Comparison of ENCODE assay signal across 8 mouse cellular contexts in the genomic region with DNA sequence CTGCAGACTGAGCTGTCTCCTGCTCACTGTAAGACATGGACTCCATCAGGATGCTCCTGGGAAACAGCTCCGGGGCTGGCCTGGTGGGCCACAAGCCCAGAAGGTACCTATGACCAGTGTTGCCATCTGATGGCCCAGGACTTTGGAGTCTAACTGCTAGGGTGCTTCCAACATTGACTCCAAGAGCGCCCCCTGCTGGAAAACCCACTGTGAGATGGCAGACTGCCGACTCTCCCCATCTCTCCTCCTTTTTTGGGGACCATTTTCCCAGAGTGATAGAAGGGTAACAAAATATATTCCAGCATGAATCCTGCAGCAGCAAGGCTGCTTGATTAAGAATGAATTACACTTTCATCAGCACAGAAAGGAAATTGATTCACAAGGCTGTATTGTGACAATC. TPM values are rescaled to one million over a fixed set of nuclear protein-coding genes. Genes with fewer than 3 reads are reported as not detected.
DNase-seq lines count a peak whose midpoint lies in the region; ATAC-seq and TF ChIP-seq lines count a peak whose summit lies in the region.

No protein-coding gene starts in this region.

- in situ Hi-C loops in CH12.LX (cut with MboI; ENCODE audit: low pct_ligation_motif_present, low pct_unique_long_range_greater_than_20kb, low sequenced_read_pairs), result loop anchor here (5.0 kb wide), 2 partner anchors 36 to 44 kb away; no protein-coding TSS in a partner anchor

- H3K27me3 ChIP-seq in CH12.LX (replicated peaks), result no peaks in the 10 kb centered on the region
- no peaks in the 10 kb centered on the region for H3K27me3 ChIP-seq in forebrain, embryonic 12.5 days
- no peaks in the 10 kb centered on the region for H3K27me3 ChIP-seq in midbrain, embryonic 11.5 days (ENCODE audit: control insufficient read depth, insufficient read depth, low read length)
- no peaks in the 10 kb centered on the region for H3K27me3 ChIP-seq in splenic B cell, adult 2 months (ENCODE audit: control insufficient read depth, insufficient read depth, low read length, poor library complexity, severe bottlenecking)

- 33% methylated on average over 3 of the region's 3 CpGs for WGBS in forebrain, embryonic 12.5 days
- 32% methylated on average over 3 of the region's 3 CpGs for WGBS in large intestine, adult 2 months
- WGBS in midbrain, embryonic 11.5 days, result 40% methylated on average over 3 of the region's 3 CpGs

- no peak overlapping the region for H3K4me2 ChIP-seq in CH12.LX (ENCODE audit: insufficient read depth, low read depth, poor library complexity, severe bottlenecking)
- H3K4me2 ChIP-seq in forebrain, embryonic 12.5 days, result no peak overlapping the region
- H3K4me2 ChIP-seq in midbrain, embryonic 11.5 days, result no peak overlapping the region

- ATAC-seq in frontal cortex, adult (ENCODE audit: low TSS enrichment), result no peak
- peak; percentile 27; the same call in 1 of the 2 replicates for ATAC-seq in forebrain, embryonic 12.5 days (ENCODE audit: low FRiP score)
- no peak for ATAC-seq in midbrain, embryonic 11.5 days (ENCODE audit: low FRiP score)

- peaks cover 37 to 88% of the 10 kb centered on the region in 2 experiments for H3K36me3 ChIP-seq in CH12.LX (replicated peaks in 1 of 2; ENCODE audit: control insufficient read depth in 1 of 2, insufficient read depth in 1 of 2, low read length in 1 of 2)
- H3K36me3 ChIP-seq in forebrain, embryonic 12.5 days (replicated peaks), result peaks cover 47% of the 10 kb centered on the region
- no peaks in the 10 kb centered on the region for H3K36me3 ChIP-seq in midbrain, embryonic 11.5 days (ENCODE audit: control insufficient read depth, insufficient read depth, low read length)
- H3K36me3 ChIP-seq in splenic B cell, adult 2 months (ENCODE audit: control insufficient read depth, insufficient read depth, low read length, poor library complexity, severe bottlenecking), result peaks cover 2% of the 10 kb centered on the region; the same call in 1 of the 2 replicates

- TF ChIP-seq CTCF in CH12.LX (conservative IDR thresholded peaks at IDR 0.05 in 1 of 2, IDR thresholded peaks at IDR 0.05 in 1 of 2; ENCODE audit: low read depth in 2 of 2, low read length in 2 of 2), result peak; percentile 79 to 82

- H3K27ac ChIP-seq in CH12.LX (ENCODE audit: insufficient read depth, low read depth), result no peak overlapping the region
- H3K27ac ChIP-seq in forebrain, embryonic 12.5 days, result no peak overlapping the region
- no peak overlapping the region for H3K27ac ChIP-seq in midbrain, embryonic 11.5 days (ENCODE audit: low read depth, low read length)

- TF ChIP-seq POLR2A in CH12.LX (IDR thresholded peaks at IDR 0.05; ENCODE audit: low read depth, low read length), result no peak

- TF ChIP-seq RAD21 in CH12.LX (IDR thresholded peaks at IDR 0.05; ENCODE audit: low read depth, low read length), result peak; percentile 63

- DNase-seq in frontal cortex, postnatal 25 days (ENCODE audit: low spot score in 2 of 2), result peak; percentile 46 to 54
- peak; percentile 75 for DNase-seq in CH12.LX (ENCODE audit: extremely low read depth)
- DNase-seq in c-Kit-negative CD71-positive TER-119-positive erythroid progenitor cells, embryonic 14.5 days (ENCODE audit: low read depth, low spot score), result peak; percentile 60
- peak; percentile 31 for DNase-seq in large intestine, adult 2 months (ENCODE audit: low read depth, low spot score)
- DNase-seq in midbrain, embryonic 11.5 days (ENCODE audit: low spot score, missing footprints), result peak; percentile 94
- DNase-seq in splenic B cell, adult 2 months (ENCODE audit: low read depth, low spot score), result peak; percentile 68

- H3K4me3 ChIP-seq in CH12.LX (replicated peaks in 1 of 3; ENCODE audit: low read depth in 2 of 3, low read length in 2 of 3, poor library complexity in 1 of 3), result no peak overlapping the region
- no peak overlapping the region for H3K4me3 ChIP-seq in forebrain, embryonic 12.5 days (replicated peaks)
- no peak overlapping the region for H3K4me3 ChIP-seq in midbrain, embryonic 11.5 days (ENCODE audit: low read depth, low read length)

- dilution Hi-C loops in CH12.LX (cut with MboI; ENCODE audit: extremely low pct_ligation_motif_present, extremely low pct_unique_long_range_greater_than_20kb, low sequenced_read_pairs), result no loop called here

- no peaks in the 10 kb centered on the region for H3K9me3 ChIP-seq in CH12.LX (replicated peaks; ENCODE audit: low read length)
- no peaks in the 10 kb centered on the region for H3K9me3 ChIP-seq in forebrain, embryonic 12.5 days
- H3K9me3 ChIP-seq in midbrain, embryonic 11.5 days (ENCODE audit: control insufficient read depth, low read length), result no peaks in the 10 kb centered on the region

- no peak for TF ChIP-seq EP300 in CH12.LX (IDR thresholded peaks at IDR 0.05; ENCODE audit: low read length)

- no peak overlapping the region for H3K9ac ChIP-seq in CH12.LX (ENCODE audit: insufficient read depth, low read depth)
- no peak overlapping the region for H3K9ac ChIP-seq in forebrain, embryonic 12.5 days
- H3K9ac ChIP-seq in midbrain, embryonic 11.5 days (ENCODE audit: low read length), result no peak overlapping the region

- H3K79me2 ChIP-seq in CH12.LX (replicated peaks; ENCODE audit: control insufficient read depth, extremely low read depth, insufficient read depth, poor library complexity, severe bottlenecking), result no peaks in the 10 kb centered on the region

- no peaks in the 10 kb centered on the region for H3K4me1 ChIP-seq in CH12.LX (ENCODE audit: control insufficient read depth in 1 of 2, insufficient read depth in 2 of 2)
- peaks cover 14% of the 10 kb centered on the region; the same call in 1 of the 2 replicates for H3K4me1 ChIP-seq in forebrain, embryonic 12.5 days
- no peaks in the 10 kb centered on the region for H3K4me1 ChIP-seq in midbrain, embryonic 11.5 days (ENCODE audit: control insufficient read depth, insufficient read depth, low read length)

TF ChIP-seq in CH12.LX, 34 proteins besides CTCF, POLR2A, EP300 and RAD21:
- TF ChIP-seq PAX5 (IDR thresholded peaks at IDR 0.05; ENCODE audit: low read length) (no peak), SMC3 (IDR thresholded peaks at IDR 0.05; ENCODE audit: low read depth, low read length) (peak; percentile 80)

RNA-seq across cellular contexts. Expression of a gene that starts 26.3 kb away (rescaled TPM):
- total RNA-seq in CH12.LX (2012; rRNA removed), result 0.50 and 0.51 TPM in 2 replicates
- total RNA-seq in CH12.LX (2014; rRNA removed), result not detected in 2 replicates
- not detected in 2 replicates for polyA plus RNA-seq in CH12.LX (2012; ENCODE audit: insufficient read length, low read depth)
- 0.62 and 0.64 TPM in 2 replicates for polyA plus RNA-seq in forebrain, embryonic 12.5 days (2016; fragmentation: Nextera tagmentation; extraction: Ambion mirVana)
- polyA plus RNA-seq in large intestine, adult 2 months (2012; rRNA removed), result 0.04 TPM in 1 of 2 replicates, not detected in the other
- polyA plus RNA-seq in midbrain, embryonic 11.5 days (2014; fragmentation: Nextera tagmentation; extraction: Ambion mirVana), result 0.15 and 0.33 TPM in 2 replicates

Comparison
In these comparisons a context has a peak if more than half of its experiments do, and no peak if none do; other contexts are left out.
1. DNase-seq: peak in every context shown above with its lines; median percentile 94 in midbrain, embryonic 11.5 days; 75 in CH12.LX; 68 in splenic B cell, adult 2 months; 60 in c-Kit-negative CD71-positive TER-119-positive erythroid progenitor cells, embryonic 14.5 days; 50 in frontal cortex, postnatal 25 days; 31 in large intestine, adult 2 months.